Mouse (Mus musculus) layer of hippocampus, adult 18-20 months (tissue): ENCODE data around the gene Aldoc. TPM values are rescaled to one million over a fixed set of nuclear protein-coding genes. Genes with fewer than 3 reads are reported as not detected.

ENCODE experiments used
- DNase-seq, 2 experiments: peaks; one replicate each; pipeline ENCODE4 v3.0.0; 2022; ENCODE audit warnings: low spot score in 2 of 2
- total RNA-seq, 2 experiments: library from RNA; stranded (reverse); gene quantifications; 2 replicates each; pipeline ENCODE4 v1.2.3; 2021

The Aldoc gene
- total RNA-seq, 2 experiments from 2014 or later = 856 to 892 TPM

DNA sequence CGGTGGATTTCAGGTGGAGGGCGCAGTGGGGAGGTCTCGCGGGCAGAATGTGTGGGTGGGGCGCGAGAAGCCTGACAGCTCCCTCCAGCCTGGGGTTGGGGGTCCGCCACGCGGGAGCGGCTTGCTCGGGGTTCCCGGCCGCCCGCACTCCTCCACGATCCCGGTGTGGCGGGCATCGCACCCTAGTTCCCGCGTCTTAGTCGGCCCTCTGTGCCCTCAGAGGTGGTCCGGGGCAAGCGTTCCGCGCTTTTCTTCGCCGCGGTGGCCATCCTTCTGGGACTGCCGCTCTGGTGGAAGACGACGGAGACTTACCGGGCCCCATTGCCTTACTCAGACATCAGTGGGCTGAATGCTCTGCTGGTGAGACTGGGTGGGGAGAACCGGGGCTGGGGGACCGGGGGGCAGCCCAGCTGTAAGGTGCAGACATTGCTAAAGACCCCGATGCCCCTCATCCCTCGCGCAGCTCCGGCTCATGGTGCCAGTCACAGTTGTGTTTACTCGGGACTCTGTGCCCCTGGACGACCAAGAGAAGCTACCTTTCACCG is 5.8 kb downstream of the Aldoc start:
- no peak for DNase-seq

DNA sequence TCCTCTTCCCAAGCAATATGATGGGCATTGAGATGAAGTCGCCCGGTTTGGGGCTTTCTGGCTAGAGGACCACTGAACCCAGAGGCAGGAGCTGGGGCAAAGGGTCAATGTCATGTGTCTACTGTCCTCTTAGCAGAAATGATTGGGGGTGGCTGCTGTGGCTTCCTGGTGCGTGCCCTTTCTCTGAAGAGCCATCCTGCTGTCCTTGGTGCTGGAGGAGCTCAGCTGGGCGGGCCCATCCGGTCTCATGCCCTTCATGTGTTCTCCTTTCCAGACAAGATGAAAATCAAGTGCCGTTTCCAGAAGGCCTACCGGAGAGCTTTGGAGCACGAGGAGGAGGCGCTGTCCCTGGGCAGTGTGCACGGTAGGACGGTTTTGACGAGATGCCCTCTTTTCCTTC is 9.9 kb downstream of the Aldoc start:
- DNase-seq = no peak

DNA sequence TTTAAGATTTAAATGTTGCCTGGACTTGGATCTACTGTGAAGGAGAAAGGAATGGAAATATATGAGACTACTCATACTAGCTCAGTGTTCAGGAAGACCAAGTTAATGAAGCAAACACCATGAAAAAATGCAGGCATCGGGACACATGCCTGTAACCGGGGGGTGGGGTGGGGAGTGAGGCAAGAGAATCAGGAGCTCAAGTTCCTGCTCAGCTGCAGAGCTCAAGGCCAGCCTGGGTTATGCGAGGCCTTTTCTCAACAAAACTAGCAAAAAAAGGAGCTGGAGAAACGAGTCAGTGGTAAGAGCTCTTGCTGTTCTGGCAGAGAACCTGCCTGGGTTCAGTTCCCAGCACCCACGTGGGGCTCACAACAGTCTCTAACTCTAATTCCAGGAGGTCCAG is 11.2 kb downstream of the Aldoc start:
- no peak for DNase-seq

- DNase-seq = no peak
Measured at GRCm38 (mm10) chr11:78337040-78337439, 14.3 kb downstream of the Aldoc start.

- DNase-seq = no peak
Measured at GRCm38 (mm10) chr11:78341702-78342101, 18.9 kb downstream of the Aldoc start.

DNA sequence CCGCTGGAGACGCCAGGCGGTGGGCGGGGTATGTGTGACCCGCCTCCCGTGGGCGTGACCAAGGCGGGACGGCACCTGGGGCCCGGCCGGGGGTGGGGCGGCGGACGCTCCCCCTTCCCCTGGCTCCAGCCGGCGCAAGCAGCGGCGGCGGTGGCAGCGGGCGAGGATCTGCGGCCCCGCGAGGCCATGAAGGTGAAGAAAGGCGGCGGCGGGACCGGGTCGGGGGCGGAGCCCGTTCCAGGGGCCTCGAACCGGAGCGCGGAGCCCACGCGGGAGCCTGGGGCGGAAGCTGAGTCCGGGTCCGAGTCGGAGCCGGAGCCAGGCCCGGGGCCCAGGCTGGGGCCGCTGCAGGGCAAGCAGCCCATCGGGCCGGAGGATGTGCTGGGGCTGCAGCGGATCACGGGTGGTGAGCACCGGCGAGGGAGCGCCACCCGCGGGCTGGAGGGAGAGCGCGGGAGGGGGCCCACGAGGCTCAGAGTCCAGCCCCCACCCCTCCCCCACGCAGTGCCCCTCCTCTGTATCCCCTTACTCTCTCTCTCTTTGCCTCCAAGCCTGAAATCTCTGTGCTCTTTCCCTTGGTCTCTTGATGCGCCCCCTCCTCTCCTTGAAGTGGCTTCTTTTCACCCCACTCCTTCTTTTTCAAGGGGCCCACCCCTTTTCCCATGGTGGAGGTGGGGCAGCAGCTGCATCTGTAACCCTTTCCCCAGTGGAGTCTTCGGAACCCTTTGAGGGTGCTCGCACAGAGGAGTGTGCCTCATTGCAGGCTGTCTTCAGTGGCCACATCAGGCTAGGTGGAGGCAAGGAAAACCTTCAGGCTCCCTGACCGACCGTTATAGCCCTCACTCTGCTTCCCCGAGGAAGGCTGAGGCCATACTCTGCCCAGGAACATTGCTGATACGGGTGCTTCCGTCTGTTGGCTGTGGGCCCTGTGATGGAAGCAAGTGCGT is 20.9 kb downstream of the Aldoc start, which contains the start of gene Unc119:
Gene Unc119 (plus strand): TSS at position 102 of the 947 bp plus-strand sequence.
- DNase-seq = peak; percentile 64 to 71

GRCm38 (mm10) chr11:78344328-78344889 is 21.6 kb downstream of the Aldoc start:
- DNase-seq = no peak

GRCm38 (mm10) chr11:78344890-78345715 is 22.3 kb downstream of the Aldoc start:
- no peak for DNase-seq

DNA sequence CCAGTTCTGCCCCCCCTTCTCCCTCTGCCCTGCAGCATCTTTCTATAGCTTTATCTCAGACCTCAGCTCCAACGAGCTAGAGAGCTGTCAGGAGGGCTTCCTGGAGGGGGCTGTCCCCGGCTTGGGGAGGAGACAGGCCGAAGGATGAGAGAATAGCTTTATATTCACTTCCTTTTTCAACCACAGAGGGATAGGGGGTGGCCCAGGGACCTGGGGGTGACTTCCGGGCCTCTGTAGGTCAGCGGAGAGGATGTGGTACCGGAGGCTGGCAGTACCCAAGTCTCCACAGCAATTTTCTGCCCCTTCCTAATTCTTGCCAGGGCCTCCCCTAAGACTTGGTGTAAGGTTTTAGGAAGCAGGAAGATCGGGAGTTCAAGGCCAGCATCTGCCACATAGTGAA is 23.0 kb downstream of the Aldoc start:
- DNase-seq = no peak

DNA sequence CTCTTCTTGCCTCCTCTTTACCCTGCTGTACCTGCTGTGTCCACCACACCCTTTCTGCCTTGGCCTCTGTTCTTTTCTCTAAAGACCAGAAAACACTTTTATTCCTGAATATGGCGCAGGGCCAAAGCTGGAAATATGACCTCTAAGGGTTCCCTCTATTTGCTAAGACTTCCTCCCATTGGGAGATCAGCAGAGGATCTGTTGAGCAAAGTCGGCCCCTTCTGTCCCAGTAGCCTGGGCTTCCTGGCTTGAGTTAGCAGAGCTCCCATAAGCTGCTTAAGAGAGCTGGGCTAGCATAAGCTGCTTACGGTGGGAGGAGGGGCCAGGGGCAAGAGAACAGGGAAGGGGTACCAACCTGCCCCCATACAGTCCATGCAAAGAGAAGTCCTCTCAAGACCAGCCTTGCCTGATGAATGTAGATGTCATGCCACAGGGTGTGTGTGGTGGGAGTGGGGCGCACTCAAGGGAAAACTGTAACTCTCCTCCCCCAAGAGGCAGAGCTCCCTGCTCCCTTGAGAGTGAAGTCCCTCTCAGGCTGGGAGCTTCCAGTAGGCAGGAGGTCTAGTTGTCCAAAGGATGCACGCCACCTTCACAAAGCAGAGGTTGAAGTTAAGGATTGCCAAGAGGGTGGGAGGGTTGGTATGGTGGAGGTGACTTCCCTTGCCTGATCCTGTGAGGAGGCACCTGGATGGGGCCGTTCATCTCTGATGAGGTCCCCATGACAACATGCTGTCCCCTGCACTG is 23.7 kb downstream of the Aldoc start:
- no peak for DNase-seq

DNA sequence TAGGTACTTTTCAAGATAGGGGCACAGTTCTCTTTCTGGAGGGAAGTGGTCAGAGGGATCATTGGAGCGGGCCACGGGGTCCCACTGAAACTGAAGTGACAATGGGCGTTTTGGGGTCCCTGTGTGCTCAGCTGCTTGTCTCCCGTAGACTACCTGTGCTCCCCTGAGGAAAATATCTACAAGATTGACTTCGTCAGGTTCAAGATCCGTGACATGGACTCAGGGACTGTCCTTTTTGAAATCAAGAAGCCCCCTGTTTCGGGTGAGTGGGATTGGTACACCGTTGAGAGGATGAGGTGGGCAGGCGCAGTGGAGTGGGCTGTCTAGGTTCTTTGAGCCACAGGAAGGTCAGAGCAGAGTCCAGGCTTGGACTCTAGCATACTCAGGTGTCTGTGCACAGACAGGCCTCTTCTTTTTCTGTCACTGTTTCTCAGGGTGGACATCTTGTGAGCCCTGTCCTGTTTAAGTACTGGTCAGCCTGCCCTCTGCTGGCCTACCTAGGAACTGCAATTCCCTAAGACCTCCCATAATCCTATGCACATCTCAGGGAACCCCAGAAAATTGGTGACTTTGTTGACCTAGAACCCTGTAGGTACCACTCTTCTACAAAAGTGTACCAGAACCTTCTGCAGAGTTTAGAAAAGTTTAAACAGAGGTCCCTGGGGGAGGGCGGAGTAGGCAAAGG is 24.4 kb downstream of the Aldoc start:
- peak in 1 of 2 experiments; percentile 81 for DNase-seq

- no peak for DNase-seq
Measured at GRCm38 (mm10) chr11:78347908-78348307, 25.1 kb downstream of the Aldoc start.

DNA sequence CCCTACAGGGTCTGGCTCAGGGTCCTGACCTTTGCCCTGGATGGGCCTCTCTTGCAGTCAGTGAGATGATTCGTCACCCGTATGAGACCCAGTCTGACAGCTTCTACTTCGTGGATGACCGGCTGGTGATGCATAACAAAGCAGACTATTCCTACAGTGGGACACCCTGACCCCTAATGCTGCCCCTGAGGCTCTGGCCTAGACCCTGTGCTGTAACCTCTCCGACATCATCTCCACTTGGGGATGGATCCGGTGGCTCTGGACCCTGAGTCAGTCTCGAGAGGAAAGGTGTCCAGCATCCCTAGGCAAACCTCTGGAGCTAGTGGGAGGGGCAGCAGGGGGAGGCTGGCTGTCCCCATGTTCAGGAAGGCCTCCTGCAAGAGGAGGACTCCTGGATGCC is 25.7 kb downstream of the Aldoc start:
- DNase-seq = no peak

GRCm38 (mm10) chr11:78349441-78350358 is 26.9 kb downstream of the Aldoc start:
- no peak for DNase-seq

DNA sequence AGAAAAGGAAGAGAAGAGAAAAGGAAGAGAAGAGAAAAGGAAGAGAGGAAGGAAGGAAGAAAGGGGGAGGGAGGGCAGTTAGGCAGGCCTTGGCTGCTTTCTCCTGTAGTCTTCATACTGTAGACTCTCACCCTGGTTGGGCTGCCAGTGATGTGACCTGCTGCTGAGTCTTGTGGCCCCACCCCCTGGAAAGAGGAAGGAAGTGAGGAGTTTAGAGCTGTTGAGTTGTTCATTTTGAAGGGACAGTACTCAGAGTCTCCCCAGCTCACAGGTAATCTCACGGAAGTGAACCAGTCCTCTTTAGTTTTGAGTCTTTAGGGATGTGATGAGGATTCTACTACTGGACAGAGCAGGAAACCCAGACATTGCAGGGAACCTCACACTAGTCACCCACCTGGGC is 30.3 kb downstream of the Aldoc start:
- no peak for DNase-seq

DNA sequence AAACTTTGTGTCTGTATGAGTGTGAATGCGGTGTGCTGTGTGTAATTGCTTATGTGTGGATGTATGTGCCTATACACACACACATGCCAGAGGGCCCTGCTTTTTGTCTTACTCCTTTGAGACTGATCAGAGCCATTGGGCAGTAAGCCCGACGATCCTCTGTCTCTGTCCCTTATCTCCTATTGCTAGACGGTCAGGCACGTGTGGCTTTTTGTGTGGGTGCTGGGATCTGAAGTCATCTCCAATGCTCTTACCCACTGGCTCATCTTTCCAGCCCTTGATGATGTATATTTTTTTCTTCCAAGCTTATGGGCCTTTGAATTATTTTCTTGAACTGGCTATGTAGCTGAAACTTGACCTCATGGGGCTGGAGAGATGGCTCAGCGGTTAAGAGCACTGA is 32.1 kb downstream of the Aldoc start:
- no peak for DNase-seq

- DNase-seq = peak; percentile 39 to 68
Measured at GRCm38 (mm10) chr11:78355471-78356238, 32.9 kb downstream of the Aldoc start.

GRCm38 (mm10) chr11:78358330-78359007 is 35.7 kb downstream of the Aldoc start:
- DNase-seq = peak in 1 of 2 experiments; percentile 53
